Mouse (Mus musculus) adipocyte (in vitro differentiated cells): ENCODE results near the gene Ppip5k2.
A peak's percentile ranks its signal among the peaks of the same experiment; 100 is the strongest.

ENCODE experiments used
- DNase-seq: peaks from one replicate; pipeline ENCODE4 v3.0.0-alpha.2; 2016; ENCODE audit warnings: low spot score

Ppip5k2 gene

GRCm38 (mm10) chr1:97660687-97661405 lies 109.4 kb downstream of the Ppip5k2 start:
- DNase-seq = peak; percentile 88

- DNase-seq = no peak
Observed at GRCm38 (mm10) chr1:97659405-97659804, 110.8 kb downstream of the Ppip5k2 start.

DNA sequence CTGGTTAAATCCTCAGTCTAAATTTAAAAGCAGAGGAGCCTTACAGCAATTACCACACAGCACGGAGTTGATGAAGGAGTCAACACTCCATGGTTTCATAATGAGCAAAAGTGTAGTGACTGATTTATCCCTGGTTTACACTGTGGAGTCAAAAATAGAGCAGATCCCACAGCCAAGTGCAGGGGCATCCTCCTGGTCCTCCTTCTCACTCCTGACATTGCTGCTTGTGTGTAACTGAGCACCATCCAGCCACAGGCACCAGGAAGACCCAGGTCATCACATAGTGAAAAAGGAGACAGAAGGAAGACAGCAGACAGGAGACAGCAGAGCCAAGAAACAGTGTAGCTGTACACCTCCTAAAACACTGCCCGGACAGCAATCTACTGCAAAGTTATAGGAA lies 112.4 kb downstream of the Ppip5k2 start:
- DNase-seq = no peak

DNA sequence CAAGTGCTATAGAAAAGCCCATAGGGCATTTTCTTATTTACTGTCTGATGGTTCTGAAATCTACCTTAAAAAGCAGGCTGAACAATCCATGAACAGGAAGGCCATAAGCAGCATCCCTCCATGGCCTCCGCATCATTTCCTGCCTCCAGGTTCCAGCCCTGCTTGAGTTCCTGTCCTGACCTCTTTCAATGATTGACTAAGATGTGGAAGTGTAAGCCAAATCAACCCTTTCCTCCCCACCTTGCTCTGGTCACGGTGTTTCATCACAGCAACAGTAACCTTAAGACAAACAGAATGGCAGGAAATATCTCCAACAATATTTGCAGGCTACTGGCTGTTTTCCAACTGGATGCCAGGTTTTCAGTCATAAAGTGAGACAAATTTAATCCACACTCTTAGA lies 113.0 kb downstream of the Ppip5k2 start:
- DNase-seq = peak; percentile 48
